8 mouse cellular contexts compared by ENCODE assay signal in genomic region chr12:13268412-13268811, GRCm38 (mm10). TPM values are rescaled to one million over a fixed set of nuclear protein-coding genes. Genes with fewer than 3 reads are reported as not detected.
DNase-seq lines count a peak whose midpoint lies in the region; ATAC-seq and TF ChIP-seq lines count a peak whose summit lies in the region.

No protein-coding gene starts in this region.

- H3K9ac ChIP-seq in heart, embryonic 11.5 days (ENCODE audit: low read depth, low read length): peak overlapping the region; percentile 80
- no peak overlapping the region for H3K9ac ChIP-seq in hindbrain, embryonic 12.5 days
- 0 out of 2 replicates have a peak overlapping the region, but pooled peaks have one; percentile 15 for H3K9ac ChIP-seq in midbrain, embryonic 12.5 days (replicated peaks)

- no peak overlapping the region for H3K27ac ChIP-seq in heart, embryonic 11.5 days (ENCODE audit: low read depth, low read length)
- H3K27ac ChIP-seq in hindbrain, embryonic 12.5 days: no peak overlapping the region
- H3K27ac ChIP-seq in midbrain, embryonic 12.5 days (replicated peaks): no peak overlapping the region

- no peaks in the 10 kb centered on the region for H3K27me3 ChIP-seq in heart, embryonic 11.5 days (ENCODE audit: control insufficient read depth, insufficient read depth, low read length)
- H3K27me3 ChIP-seq in G1E (ENCODE audit: insufficient read depth, low read length): peaks cover 3% of the 10 kb centered on the region
- H3K27me3 ChIP-seq in hindbrain, embryonic 12.5 days: no peaks in the 10 kb centered on the region
- no peaks in the 10 kb centered on the region for H3K27me3 ChIP-seq in midbrain, embryonic 12.5 days

- no peak for DNase-seq in heart, postnatal 14 days
- DNase-seq in G1E (ENCODE audit: low spot score) (no peak), MN1 (ENCODE audit: low spot score) (no peak)
- DNase-seq in left cerebral cortex, postnatal 14 days (ENCODE audit: low spot score in 2 of 2): no peak
- no peak for DNase-seq in thymus, postnatal 36 days

- WGBS in heart, embryonic 11.5 days (ENCODE audit: insufficient replicate concordance): 48% methylated on average over 3 of the region's 3 CpGs
- 44% methylated on average over 3 of the region's 3 CpGs for WGBS in hindbrain, embryonic 12.5 days
- 52% methylated on average over 3 of the region's 3 CpGs for WGBS in midbrain, embryonic 12.5 days

- TF ChIP-seq CTCF in G1E (IDR thresholded peaks at IDR 0.05; ENCODE audit: low read depth, low read length): no peak

- peak overlapping the region; percentile 79 for H3K4me2 ChIP-seq in heart, embryonic 11.5 days
- peak overlapping the region; percentile 78 for H3K4me2 ChIP-seq in hindbrain, embryonic 12.5 days (replicated peaks)
- H3K4me2 ChIP-seq in midbrain, embryonic 12.5 days (replicated peaks): peak overlapping the region; percentile 38

- no peaks in the 10 kb centered on the region for H3K9me3 ChIP-seq in heart, embryonic 11.5 days (replicated peaks; ENCODE audit: control insufficient read depth, low read length)
- H3K9me3 ChIP-seq in G1E (replicated peaks): no peaks in the 10 kb centered on the region
- no peaks in the 10 kb centered on the region for H3K9me3 ChIP-seq in hindbrain, embryonic 12.5 days (replicated peaks)
- H3K9me3 ChIP-seq in midbrain, embryonic 12.5 days: no peaks in the 10 kb centered on the region

- intact Hi-C loops in heart, postnatal 14 days (cut with DNase I): no loop called here
- intact Hi-C loops in left cerebral cortex, postnatal 14 days (cut with DNase I): no loop called here

- H3K36me3 ChIP-seq in heart, embryonic 11.5 days (ENCODE audit: control insufficient read depth, insufficient read depth, low read length): no peaks in the 10 kb centered on the region
- peaks cover 8% of the 10 kb centered on the region for H3K36me3 ChIP-seq in G1E (replicated peaks)
- H3K36me3 ChIP-seq in hindbrain, embryonic 12.5 days: no peaks in the 10 kb centered on the region
- no peaks in the 10 kb centered on the region for H3K36me3 ChIP-seq in midbrain, embryonic 12.5 days

- 0 out of 2 replicates have a peak, but pooled peaks cover 3% of the 10 kb centered on the region for H3K4me1 ChIP-seq in heart, embryonic 11.5 days (ENCODE audit: control insufficient read depth, insufficient read depth, low read length)
- peaks cover 15% of the 10 kb centered on the region for H3K4me1 ChIP-seq in G1E (ENCODE audit: insufficient read depth, low read depth, low read length)
- peaks cover 9% of the 10 kb centered on the region for H3K4me1 ChIP-seq in hindbrain, embryonic 12.5 days
- peaks cover 8% of the 10 kb centered on the region for H3K4me1 ChIP-seq in midbrain, embryonic 12.5 days

- H3K4me3 ChIP-seq in heart, embryonic 11.5 days (ENCODE audit: low read depth, low read length): peak overlapping the region; percentile 88
- H3K4me3 ChIP-seq in G1E (ENCODE audit: low read depth, low read length): peak overlapping the region; percentile 98; the same call in 1 of the 2 replicates
- H3K4me3 ChIP-seq in hindbrain, embryonic 12.5 days: peak overlapping the region; percentile 88
- peak overlapping the region; percentile 69 for H3K4me3 ChIP-seq in midbrain, embryonic 12.5 days

- ATAC-seq in heart, embryonic 11.5 days (replicated peaks; ENCODE audit: insufficient number of reproducible peaks, low FRiP score, low TSS enrichment): no peak; the same call in 1 of the 2 replicates
- no peak for ATAC-seq in G1E (ENCODE audit: extremely low read depth, insufficient number of reproducible peaks, low FRiP score, poor library complexity, severe bottlenecking)
- ATAC-seq in hindbrain, embryonic 12.5 days (ENCODE audit: low FRiP score): peak; percentile 51
- peak; percentile 16 for ATAC-seq in midbrain, embryonic 12.5 days (ENCODE audit: low FRiP score, low read depth)

RNA-seq across cellular contexts. Expression of gene Nbas, which starts 0.5 kb away (rescaled TPM):
- 11.4 and 11.8 TPM in 2 replicates for polyA plus RNA-seq in heart, embryonic 11.5 days (2014; fragmentation: Nextera tagmentation; extraction: Ambion mirVana)
- 10 to 100 TPM; 23.0 to 23.4 TPM for total RNA-seq in heart, postnatal 14 days (2021)
- total RNA-seq in G1E (2014; fragmentation: Nextera tagmentation) (34.5 and 37.3 TPM in 2 replicates), G1E (2017) (19.6 and 20.2 TPM in 2 replicates)
- 4.4 and 7.0 TPM in 2 replicates for polyA plus RNA-seq in G1E (2012)
- polyA plus RNA-seq in hindbrain, embryonic 12.5 days (2016; fragmentation: Nextera tagmentation; extraction: Ambion mirVana): 18.0 and 19.1 TPM in 2 replicates
- 17.6 and 18.6 TPM in 2 replicates for polyA plus RNA-seq in midbrain, embryonic 12.5 days (2016; fragmentation: Nextera tagmentation; extraction: Ambion mirVana)
- 10 to 100 TPM; 28.2 to 31.3 TPM for total RNA-seq in left cerebral cortex, postnatal 14 days (2021)

RNA-seq across cellular contexts. Expression of gene Ddx1, which starts 19.4 kb away (rescaled TPM):
- polyA plus RNA-seq in heart, embryonic 11.5 days (2014; fragmentation: Nextera tagmentation; extraction: Ambion mirVana): 113 and 140 TPM in 2 replicates
- total RNA-seq in heart, postnatal 14 days (2021): 10 to 100 TPM; 65.1 to 74.1 TPM
- 138 and 166 TPM in 2 replicates for total RNA-seq in G1E (2014; fragmentation: Nextera tagmentation)
- total RNA-seq in G1E (2017): 173 and 181 TPM in 2 replicates
- 7.0 and 8.0 TPM in 2 replicates for polyA plus RNA-seq in G1E (2012)
- polyA plus RNA-seq in hindbrain, embryonic 12.5 days (2016; fragmentation: Nextera tagmentation; extraction: Ambion mirVana): 142 TPM in 2 replicates
- 153 and 155 TPM in 2 replicates for polyA plus RNA-seq in midbrain, embryonic 12.5 days (2016; fragmentation: Nextera tagmentation; extraction: Ambion mirVana)
- 100 to 1,000 TPM; 128 to 135 TPM for total RNA-seq in left cerebral cortex, postnatal 14 days (2021)

Comparison
In these comparisons a context has a peak if more than half of its experiments do, and no peak if none do; other contexts are left out.
1. ATAC-seq: peak in hindbrain, embryonic 12.5 days (single experiment) and midbrain, embryonic 12.5 days (single experiment); none in heart, embryonic 11.5 days (single experiment) and G1E (single experiment).
2. RNA of gene Ddx1, which starts 19.4 kb away (polyA plus RNA-seq): 153 to 155 TPM in midbrain, embryonic 12.5 days, 142 TPM in hindbrain, embryonic 12.5 days and 113 to 140 TPM in heart, embryonic 11.5 days; 7.0 to 8.0 TPM in G1E; every median in the first group is over 10 times any median in the second.
3. Peak in every context shown above with its lines, with median percentiles within 50 percentile points of each other: H3K4me2 ChIP-seq and H3K4me3 ChIP-seq.